Mouse (Mus musculus) layer of hippocampus, postnatal 10 days (tissue): ENCODE results near the gene Acot6. TPM values are rescaled to one million over a fixed set of nuclear protein-coding genes. Genes with fewer than 3 reads are reported as not detected.
A peak's percentile ranks its signal among the peaks of the same experiment; 100 is the strongest.

Experiments used
- DNase-seq, 2 experiments: peaks; one replicate each; pipeline ENCODE4 v3.0.0; 2021; ENCODE audit warnings: low spot score in 2 of 2
- total RNA-seq, 2 experiments: library from RNA; stranded (reverse); gene quantifications; 2 replicates each; pipeline ENCODE4 v1.2.3; 2021

The Acot6 gene
- total RNA-seq, 2 experiments from 2014 or later: 3.7 to 4.3 TPM

DNA sequence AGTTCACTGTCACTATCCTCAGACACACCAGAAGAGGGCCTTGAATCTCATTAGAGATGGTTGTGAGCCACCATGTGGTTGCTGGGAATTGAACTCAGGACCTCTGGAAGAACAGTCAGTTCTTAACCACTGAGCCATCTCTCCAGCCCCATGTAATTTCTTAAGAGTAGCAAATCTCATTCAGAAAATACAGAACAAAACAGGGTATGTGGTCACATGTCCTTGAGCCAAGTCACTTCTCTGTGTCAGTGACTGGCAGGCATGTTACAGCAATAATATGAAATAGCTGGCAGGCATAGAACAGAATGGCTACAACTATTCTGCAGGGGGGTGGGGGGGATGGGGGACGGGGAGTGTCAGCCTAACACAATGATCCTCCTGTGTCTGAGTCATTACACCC lies 383 bp upstream of the Acot6 start:
- no peak for DNase-seq

DNA sequence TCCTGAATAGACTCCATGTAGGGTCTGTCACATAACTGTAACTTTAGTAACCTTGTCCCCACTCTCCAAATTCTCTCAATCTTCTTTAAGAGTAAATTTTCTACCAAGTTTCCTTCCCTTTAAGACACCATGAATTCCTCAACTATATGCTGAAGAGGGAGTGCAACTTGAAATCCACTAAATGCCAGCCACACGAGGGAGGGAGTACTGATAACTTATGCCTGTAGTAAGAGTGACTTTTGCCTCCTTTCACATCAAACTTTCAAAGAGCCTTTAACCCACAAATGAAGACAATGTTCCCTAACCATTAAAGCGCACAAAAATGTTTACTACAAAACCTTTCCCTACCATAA lies 1.0 kb downstream of the Acot6 start:
- no peak for DNase-seq

DNA sequence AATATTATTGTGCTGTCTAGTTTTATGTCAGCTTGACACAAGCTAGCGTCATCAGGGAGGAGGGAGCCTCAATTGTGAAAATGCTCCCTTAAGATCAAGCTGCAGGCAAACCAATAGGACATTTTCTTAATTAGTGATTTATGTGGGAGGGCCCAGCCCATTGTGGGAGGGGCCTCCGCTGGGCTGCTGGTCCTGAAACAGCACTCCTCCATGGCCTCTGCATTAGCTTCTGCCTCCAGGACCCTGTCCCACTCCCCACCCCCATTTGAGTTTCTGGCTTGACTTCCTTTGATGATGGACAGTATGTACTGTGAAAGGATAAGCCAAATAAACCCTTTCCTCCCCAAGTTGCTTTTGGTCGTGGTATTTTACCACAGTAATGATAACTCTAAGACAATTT lies 6.6 kb downstream of the Acot6 start:
- no peak for DNase-seq

DNA sequence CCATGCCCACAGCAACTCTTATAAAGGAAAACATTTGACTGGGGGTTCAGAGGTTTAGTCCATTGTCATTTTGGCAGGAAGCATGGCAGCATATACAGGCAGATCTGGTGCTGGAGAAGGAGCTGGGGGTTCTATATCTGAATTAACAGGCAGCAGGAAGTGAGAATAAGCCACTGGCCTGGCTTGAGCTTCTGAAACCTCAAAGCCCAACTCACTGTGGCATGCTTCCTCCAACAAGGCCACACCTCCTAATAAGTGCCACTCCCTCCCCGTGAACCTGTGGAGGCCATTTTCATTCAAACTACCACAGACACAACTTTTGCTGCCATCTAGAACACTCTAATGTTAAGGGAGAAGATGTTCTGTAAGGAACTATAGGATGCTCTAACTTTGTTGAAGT lies 7.2 kb downstream of the Acot6 start:
- no peak for DNase-seq

DNA sequence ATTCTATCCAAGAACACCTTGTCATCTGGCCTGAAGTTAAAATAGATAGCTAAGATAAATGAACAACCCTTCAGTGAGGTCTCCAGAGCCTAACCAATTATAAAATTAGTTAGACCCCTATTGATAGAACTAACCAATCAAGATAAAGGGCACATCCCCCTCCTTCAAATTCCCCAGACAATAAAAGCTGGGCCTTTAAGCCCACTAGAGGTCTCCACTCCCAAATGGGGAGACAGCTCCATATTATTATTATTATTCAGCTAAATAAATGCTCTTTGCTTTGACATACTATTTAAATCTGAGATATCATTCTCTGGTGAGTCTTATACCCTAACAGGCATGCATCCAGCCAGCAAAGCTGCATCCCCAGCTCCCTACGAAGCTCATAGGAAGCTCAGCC lies 9.5 kb downstream of the Acot6 start:
- DNase-seq: no peak

DNA sequence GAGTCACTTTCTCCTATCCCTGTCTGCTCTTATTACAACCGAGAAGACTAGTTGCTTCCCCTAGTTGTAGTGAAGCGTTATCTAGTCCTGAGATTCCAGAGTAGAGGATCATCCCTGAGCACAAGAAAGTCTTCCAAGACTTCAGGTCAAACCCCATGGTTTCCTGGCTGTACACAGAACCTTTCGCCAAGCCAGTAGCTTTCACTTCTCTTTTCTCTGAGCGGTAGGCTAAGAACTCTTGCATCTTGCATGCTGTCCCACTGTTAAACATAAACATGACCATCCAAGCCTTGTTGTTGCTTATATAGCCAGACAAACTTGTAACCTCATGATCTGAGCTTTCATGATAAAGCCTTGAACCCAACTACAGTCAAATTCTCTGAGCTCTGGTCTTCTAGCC lies 10.4 kb downstream of the Acot6 start:
- no peak for DNase-seq

DNA sequence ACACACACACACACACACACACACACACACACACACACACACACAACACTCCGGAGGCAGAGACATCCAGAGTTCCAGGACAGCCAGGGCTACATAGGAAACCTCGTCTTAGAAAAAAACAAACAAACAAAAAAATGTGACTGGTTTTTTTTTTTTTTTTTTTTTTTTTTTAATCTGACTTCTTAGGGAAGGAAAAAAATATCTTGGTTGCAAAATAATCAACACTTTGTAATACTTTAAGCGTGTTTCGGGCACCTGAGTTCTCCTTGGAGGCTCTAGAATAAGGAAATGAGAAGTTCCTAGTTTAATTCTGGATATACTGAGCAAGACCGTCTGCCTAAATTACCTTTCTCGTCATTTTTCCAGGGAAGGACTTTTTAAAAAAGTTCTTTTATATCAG lies 13.2 kb downstream of the Acot6 start:
- DNase-seq: no peak

DNA sequence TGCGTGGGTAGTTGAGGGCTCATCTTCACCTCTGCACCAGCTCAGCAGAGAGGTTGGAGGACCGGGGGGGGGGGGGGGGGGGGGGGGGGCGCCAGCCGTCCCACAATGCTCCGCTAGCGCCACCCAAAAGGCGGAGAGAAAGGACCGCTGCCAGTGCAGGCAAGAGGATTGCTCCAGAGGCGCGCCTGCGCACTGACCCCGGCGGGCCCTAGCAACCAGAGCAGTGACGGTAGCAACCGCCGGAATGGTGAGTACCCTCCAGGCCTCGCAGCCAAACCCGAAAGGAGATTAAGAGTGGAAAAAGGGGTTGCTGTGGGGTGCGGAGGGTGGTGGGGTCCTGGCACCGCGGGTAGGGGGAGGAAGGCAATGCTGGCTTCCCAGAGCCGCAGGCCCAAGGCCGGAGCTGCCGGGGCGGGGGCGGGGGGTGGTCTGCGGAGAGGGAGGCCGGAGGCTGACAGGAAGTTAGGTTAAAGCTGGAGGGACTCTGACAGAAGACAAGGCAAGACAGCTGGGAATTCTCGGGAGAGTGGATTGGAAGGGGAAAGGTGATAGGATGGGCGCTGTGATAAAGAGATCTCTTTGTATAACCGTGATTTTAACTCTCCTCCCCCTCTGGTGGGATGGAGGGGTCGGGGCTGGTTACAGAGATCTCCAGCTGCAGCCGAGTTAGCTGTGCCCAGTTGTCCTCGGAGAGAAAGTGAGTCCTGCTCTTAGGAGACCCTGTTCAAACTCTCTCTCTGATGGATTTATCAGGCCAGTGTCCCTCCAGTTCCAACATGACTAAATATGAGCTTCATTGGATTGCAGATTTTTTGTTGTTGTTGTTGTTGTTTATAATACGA lies 13.9 kb downstream of the Acot6 start, which contains the start of gene Dnal1:
Dnal1 (plus strand) TSS at position 214 of the 842 bp plus-strand sequence.
- peak; percentile 86 to 89 for DNase-seq

DNA sequence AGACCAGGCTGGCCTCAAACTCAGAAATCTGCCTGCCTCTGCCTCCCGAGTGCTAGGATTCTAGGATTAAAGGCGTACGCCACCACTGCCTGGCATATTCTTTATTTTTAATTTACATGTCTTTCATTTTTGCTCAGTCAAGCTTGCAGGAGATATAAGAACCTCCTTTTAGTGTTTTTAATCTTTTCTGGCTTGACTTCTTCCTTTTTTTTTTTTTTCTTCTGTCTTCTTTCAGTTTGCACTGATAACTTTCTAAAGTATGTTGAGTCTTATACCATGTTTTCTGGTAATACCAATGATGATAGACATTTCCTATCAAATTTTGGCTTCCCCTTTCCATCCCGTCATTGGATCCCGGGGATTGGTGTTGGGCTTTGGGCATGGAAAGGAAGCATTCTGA lies 19.1 kb downstream of the Acot6 start:
- no peak for DNase-seq

DNA sequence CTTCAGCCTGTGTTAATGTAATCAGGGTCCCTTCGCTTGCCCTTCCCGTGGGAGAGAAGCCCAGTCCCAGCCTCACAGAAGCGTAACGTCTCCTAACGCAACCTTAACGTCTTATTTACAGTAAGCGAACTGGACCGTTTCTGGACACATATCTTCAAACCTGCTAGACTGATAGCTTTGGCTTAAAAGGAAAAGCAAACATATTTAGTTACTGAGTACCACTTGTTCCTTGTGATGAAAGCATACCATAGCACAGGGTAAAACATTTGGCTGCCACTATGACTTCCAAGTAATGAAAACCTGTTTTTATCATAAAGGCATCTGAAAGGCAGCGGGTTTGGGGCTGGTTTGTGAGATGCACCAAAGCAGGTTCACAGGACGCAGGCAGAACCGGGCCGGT lies 25.4 kb downstream of the Acot6 start:
- DNase-seq: no peak

DNA sequence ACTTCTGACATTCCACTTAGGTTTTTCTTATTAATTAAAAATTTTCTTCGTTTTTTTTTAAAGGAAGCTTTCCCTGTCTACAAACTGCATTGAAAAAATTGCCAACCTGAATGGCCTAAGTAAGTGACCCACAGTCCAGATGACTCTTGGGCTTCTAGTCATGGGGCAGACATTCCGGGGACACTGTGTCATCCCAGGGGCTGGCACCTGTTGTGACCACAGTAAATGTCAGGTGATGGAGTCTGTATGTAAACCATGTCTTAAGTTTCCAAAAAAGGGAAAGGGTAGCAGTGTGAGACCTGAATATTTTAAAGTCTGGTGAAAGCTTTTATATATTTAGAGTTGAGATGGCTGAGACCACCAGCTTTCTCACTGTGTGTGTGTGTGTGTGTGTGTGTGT lies 26.4 kb downstream of the Acot6 start:
- DNase-seq: no peak

DNA sequence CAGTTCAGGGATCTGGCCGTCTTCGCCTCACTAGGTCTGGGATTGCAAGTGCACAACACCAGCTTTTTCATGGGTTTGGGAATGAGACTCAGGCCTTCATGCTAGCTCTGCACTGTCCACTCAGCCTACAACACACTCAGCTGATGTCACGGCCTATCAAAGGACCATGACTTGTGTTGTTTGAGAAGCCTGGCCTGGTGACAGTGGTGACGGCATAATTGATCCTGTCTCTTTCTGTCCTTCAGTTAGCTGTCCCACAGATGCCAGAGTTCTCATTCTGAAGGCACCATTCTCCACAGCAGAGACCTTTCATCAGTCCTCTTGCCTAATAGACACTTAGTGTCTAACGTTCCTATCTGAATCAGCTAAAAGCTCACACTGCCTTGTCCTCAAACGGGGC lies 28.1 kb downstream of the Acot6 start:
- DNase-seq: no peak

DNA sequence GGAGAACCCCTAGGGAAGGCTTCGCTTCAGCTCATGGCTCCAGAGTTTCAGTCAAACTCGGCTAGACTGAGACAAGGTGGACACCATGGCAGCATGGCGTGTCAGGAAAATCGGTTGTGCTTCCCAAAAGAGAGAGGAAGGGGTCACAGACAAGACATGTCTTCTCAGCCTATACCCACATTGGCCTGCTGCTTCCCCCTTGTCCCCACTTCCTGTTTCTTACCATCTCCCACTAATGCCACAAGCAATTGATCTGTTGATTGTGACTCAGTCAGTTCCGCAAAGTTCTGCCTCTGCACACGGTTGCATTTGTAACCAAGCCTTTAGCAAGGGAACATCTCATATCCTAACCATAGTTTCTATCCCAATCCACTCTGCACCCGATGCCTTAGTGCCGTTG lies 29.5 kb downstream of the Acot6 start:
- DNase-seq: no peak

DNA sequence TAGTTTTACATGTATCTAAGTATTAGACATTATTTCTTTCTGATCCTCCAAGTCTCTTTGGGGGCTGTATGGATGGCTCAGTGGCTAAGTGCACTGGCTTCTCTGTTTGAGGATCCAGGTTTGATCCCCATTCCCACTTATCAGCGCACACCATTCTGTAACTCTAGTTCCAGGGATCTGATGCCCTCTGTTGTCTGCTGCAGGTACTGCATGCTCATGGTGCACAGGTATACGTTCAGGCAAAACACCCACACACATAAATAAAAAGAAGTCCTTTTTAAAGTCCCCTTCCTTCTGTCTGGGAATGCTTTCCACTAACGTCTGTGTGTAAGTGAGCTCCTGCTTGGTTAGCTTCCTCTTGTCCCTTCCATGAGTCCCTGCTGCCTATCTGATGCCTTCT lies 31.8 kb downstream of the Acot6 start:
- DNase-seq: no peak

DNA sequence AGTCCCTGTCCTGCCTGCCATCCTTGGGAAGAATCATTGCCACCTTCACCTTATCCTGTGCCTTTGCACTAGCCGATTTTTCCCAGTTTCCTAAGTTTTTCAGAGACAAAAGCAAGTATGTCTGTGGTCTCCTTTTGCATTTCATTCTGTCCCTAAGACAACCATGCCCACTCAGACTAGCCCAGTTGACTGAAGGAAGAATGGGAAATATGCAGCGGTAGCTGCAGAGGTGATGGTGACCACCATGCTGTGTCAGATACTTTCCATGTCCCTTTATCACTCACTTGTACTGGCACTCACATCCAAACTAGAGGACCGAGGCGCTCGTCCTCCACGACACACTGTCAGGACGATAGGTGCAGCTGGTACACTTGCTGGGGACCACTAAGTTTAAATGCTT lies 36.7 kb downstream of the Acot6 start:
- DNase-seq: no peak

DNA sequence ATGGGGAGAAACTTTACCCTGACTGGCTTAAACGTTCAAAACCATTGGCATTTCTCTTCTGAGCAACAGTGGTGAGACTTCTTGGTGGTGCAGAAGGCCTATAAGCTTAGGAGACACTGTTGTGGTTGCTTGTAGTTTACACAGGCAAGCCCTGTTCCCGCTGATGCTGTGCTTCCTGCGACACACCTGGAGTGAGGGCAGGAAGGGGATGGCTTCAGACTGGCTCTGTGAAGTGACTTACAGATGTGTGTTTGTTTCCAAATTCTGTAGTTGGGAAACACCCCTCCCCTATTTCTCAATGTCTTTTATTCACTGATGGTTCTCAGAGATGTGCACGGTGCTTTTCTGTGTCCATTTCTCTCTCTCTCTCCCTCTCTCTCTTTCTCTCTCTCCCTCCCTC lies 39.7 kb downstream of the Acot6 start:
- no peak for DNase-seq

DNA sequence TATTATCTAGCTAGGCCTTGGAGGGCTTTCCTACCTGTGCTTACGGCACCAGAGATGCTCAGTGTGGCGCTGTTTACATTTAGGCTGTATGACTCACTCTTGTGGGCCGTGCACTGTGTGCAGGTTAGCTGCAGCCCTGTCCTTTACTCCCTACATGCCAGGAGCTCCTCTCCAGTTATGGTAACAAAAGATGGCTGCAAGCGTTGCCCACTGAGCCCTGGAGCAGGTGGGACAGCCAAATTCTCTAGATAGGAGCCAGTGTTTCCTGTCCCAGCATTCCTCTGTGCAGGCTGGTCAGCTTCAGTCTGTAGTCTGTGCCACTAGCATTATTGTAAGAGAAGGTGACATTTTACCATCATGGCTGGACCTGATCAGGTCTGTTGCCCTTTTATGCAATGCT lies 40.8 kb downstream of the Acot6 start:
- DNase-seq: no peak

DNA sequence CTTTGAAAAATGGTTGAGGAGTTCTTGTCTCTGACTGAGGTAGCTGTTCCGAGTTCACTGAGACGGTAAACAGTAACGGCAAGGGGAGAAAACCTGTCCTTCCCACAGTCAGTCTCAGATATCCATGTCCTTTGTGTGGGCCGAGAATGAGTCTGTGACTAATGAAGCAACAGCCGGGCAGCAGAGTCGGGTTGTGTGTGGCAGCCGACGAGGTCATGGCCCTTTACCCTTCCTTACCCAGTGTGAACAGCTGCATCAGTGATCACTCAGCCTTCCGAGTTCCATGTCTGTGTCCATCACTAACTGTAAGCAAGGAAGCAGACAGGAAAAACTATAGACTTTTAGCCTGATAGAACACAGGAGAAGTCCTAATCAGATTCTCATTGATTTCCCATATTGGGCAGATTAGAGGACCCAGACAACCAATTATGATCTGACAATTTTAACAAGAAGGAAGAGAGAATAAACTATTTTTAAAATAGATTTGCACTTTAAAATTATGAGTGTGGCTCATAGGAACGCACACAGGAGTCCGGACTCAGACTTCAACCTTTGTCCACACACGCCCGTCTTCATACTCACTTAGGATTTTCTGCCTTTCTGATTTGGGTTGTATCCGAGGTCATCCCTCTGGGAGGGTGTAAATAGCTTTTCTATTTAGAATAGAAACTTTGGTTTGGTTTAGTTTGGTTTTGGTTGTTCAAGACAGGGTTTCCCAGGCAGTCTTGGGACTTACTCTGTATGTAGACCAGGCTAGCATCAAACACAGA lies 42.0 kb downstream of the Acot6 start:
- no peak for DNase-seq

DNA sequence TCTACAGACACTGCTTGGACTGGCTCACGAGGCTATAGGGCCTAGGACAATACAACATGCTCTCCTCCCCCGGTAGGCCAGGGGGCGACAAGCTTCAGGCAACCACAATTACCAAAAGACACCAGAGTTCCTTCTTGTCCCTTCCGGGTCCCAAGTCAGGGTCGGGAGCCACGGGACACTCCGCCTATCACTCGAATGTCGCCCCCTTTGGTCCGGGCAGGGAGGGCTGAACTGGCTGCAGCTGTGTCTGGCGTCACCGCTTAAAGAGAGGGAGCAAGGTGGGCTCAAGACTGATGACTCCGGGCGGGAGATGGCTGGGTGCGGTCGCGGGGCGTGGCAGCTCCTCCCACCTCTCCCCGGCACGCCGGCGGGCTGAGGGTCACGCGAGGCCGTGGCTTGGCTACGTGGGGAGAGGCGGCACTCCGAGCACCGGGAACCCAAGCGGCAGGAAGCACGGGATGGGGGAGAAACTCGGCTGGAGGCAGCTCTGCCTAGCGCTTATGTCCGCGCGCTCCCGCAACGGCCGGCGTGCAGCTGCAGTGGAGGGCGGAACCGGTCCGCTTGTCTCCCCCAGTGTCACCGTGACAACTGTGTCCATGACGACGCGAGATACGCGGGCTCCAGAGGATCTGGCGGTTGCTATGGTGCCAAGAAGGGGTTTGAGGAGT lies 47.6 kb downstream of the Acot6 start, which contains the start of gene Pnma1:
Pnma1 (minus strand) TSS at position 536 of the 668 bp plus-strand sequence.
- peak; percentile 81 to 84 for DNase-seq

DNA sequence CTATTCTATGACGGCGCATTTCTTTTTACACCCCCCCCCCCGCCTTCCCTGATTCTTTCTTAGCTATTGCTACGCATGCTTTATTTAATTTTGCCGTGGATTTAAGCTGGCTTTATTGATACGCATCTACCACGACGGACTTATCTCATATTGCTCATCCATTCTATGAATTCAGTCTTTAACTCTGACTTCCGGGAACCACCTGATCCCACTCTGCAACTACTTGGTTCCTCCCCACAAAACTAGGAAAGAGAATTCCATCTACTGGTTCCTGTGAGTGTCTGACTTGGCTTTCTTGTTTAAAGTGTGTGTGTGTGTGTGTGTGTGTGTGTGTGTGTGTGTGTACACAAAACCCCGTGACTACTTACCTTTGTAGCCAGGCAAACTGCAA lies 48.2 kb downstream of the Acot6 start:
- DNase-seq: no peak

DNA sequence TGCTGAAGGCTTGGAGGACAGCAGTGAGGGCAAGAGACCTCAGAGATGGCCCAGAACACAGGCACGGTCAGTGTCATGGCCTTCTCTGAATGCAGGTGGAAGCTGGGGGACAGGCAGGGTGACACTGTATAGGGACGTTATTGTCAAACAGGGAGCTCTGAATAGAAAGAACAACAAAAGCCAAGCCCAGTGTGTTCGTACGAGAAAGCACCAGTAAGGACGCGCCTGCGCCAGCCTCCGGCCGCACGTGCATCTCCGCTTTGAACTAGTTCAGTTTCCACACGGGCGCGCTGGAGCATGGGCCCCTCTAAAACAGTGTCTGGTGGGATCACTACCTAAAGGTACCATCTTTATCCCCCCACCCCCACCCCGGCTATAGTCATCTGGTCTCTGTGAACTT lies 49.5 kb downstream of the Acot6 start:
- DNase-seq: no peak

DNA sequence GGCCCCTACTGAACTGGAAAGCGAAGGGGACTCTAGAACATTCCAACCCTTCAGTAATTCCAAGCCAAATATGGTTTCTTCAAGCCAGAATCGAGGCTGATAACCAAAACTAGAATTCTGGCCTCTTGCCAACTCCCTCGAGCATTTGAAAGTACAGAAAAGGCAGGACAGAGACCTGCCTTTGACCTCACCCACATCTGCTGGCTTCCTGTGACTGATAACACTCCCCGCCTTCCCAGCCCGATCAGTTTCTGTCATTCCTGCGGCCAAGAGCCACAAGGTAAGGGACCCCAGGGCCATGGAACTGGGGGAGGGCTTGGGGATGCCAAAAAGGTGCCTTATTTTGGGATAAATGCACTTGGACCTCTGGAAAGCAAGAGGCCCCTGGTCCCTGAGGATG lies 50.5 kb downstream of the Acot6 start:
- DNase-seq: no peak
